Mouse (Mus musculus) neural tube, embryonic 11.5 days (tissue): ENCODE results near the gene Gimap8. TPM values are rescaled to one million over a fixed set of nuclear protein-coding genes. Genes with fewer than 3 reads are reported as not detected.

ENCODE experiments used
- ATAC-seq: fragments of 200-750 bp; cut with Nextera tagmentation; 2 replicates; pipeline ENCODE4 v1.8.0; 2017; ENCODE audit warnings: moderate number of reproducible peaks, mild to moderate bottlenecking, moderate TSS enrichment, moderate library complexity; ENCODE audit not compliant: insufficient read depth, low FRiP score, low TSS enrichment
- DNase-seq: peaks from one replicate; pipeline ENCODE4 v3.0.0-alpha.2; 2015; ENCODE audit warnings: low spot score
- H3K27ac ChIP-seq: fragments of 300-500 bp; sonication (generic); 2 replicates; pipeline ENCODE4 v1.5.1; 2014; ENCODE audit warnings: low read depth, mild to moderate bottlenecking, low read length
- H3K27me3 ChIP-seq: fragments of 300-500 bp; sonication (generic); 2 replicates; pipeline ENCODE4 v1.6.1; 2014; ENCODE audit warnings: mild to moderate bottlenecking, low read length, mixed read lengths; ENCODE audit not compliant: control insufficient read depth, insufficient read depth
- H3K36me3 ChIP-seq: fragments of 300-500 bp; sonication (generic); 2 replicates; pipeline ENCODE4 v1.6.1; 2014; ENCODE audit warnings: mild to moderate bottlenecking, low read length, moderate library complexity, mixed read lengths; ENCODE audit not compliant: control insufficient read depth, insufficient read depth
- H3K4me1 ChIP-seq: fragments of 300-500 bp; sonication (generic); 2 replicates; pipeline ENCODE4 v1.6.1; 2014; ENCODE audit warnings: low read length, mixed read lengths; ENCODE audit not compliant: control insufficient read depth, insufficient read depth
- H3K4me2 ChIP-seq: fragments of 300-500 bp; sonication (generic); 2 replicates; pipeline ENCODE4 v1.6.1; 2014; ENCODE audit warnings: low read depth, mild to moderate bottlenecking, moderate library complexity
- H3K4me3 ChIP-seq: fragments of 300-500 bp; sonication (generic); 2 replicates; pipeline ENCODE4 v1.5.1; 2014; ENCODE audit warnings: low read depth, low read length
- H3K9ac ChIP-seq: fragments of 300-500 bp; sonication (generic); 2 replicates; pipeline ENCODE4 v1.6.1; 2014; ENCODE audit warnings: mild to moderate bottlenecking, low read length
- H3K9me3 ChIP-seq: fragments of 300-500 bp; sonication (generic); 2 replicates; pipeline ENCODE4 v1.6.1; 2016; ENCODE audit warnings: low read length; ENCODE audit not compliant: control insufficient read depth
- WGBS: fragments of 180-500 bp; shearing (Covaris S2); extraction: QIAGEN DNeasy Blood & Tissue Kit; methylation state at CpG from one replicate; pipeline ENCODE4 v1.1.7; 2014; 5-methylcytosine and 5-hydroxymethylcytosine counted together
- polyA plus RNA-seq: library from polyadenylated mRNA; unstranded; fragments of >200 nt; fragmentation: Nextera tagmentation; extraction: Ambion mirVana; gene quantifications from 2 replicates; pipeline ENCODE4 v1.2.1, GENCODE M21; 2014

Gimap8 gene
- polyA plus RNA-seq, 1 experiment from 2014 or later, result 0.23 TPM

DNA sequence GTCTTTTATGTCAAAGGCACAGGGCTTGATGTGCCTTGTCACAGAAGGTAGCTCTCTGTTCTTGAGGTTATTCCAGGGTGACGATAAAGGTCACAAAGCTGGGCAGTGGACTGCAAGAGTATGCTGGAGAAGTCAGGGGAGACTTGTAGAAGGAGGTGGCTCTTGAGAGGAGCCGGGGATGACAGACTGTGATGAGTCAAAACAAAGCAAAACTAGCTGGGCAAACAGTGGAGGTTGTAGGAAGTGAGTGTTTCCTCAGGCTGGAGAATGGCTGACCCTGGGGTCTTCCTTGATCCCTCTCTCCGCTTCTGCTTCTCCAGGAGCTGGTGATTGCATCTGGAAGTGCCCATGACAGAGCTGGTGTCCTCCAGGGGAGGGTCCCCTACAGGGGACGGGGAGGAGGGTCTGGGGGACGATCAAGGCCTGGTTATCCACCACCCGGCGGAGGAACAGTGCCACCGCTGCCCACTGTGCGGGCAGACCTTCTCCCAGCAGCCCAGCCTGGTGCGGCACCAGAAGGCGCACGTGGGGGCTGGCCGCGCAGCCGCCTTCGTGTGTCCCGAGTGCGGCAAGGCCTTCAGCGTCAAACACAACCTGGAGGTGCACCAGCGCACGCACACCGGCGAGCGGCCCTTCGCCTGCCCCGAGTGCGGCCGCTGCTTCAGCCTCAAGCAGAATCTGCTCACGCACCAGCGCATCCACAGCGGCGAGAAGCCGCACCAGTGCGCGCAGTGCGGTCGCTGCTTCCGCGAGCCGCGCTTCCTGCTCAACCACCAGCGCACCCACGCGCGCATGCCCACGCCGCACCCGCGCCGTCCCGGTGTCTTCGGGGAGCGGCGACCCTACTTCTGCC is 18.0 kb upstream of the Gimap8 start:
- H3K27me3 ChIP-seq, result peaks cover 29% of the 10 kb centered on the region; the same call in 1 of the 2 replicates
- peak; percentile 31; the same call in 1 of the 2 replicates for ATAC-seq
- H3K27ac ChIP-seq, result no peak overlapping the region

GRCm38 (mm10) chr6:48629661-48630034 is 17.4 kb upstream of the Gimap8 start:
- no peaks in the 10 kb centered on the region for H3K9me3 ChIP-seq
- WGBS, result 21% methylated on average over 13 of the region's 13 CpGs
- H3K27me3 ChIP-seq, result peaks cover 29% of the 10 kb centered on the region; the same call in 1 of the 2 replicates
- peak overlapping the region; percentile 48 for H3K9ac ChIP-seq
- DNase-seq (no peak), ATAC-seq (peak; percentile 32; the same call in 1 of the 2 replicates)
- peak overlapping the region; percentile 35 for H3K4me3 ChIP-seq
- peak overlapping the region; percentile 64 for H3K4me2 ChIP-seq
- H3K27ac ChIP-seq, result no peak overlapping the region
- peaks cover 9% of the 10 kb centered on the region; the same call in 1 of the 2 replicates for H3K4me1 ChIP-seq
- H3K36me3 ChIP-seq, result no peaks in the 10 kb centered on the region

More for the DNA sequence above, 18.0 kb upstream of the Gimap8 start:
- Histone ChIP-seq H3K4me3 (peak overlapping the region; percentile 35), H3K9me3 (no peaks in the 10 kb centered on the region), H3K9ac (peak overlapping the region; percentile 48), H3K4me2 (peak overlapping the region; percentile 64), H3K36me3 (no peaks in the 10 kb centered on the region), H3K4me1 (peaks cover 9% of the 10 kb centered on the region; the same call in 1 of the 2 replicates)
- WGBS, result 13% methylated on average over 54 of the region's 54 CpGs
- peak; percentile 56 for DNase-seq

- Histone ChIP-seq H3K27ac (no peak overlapping the region), H3K4me3 (no peak overlapping the region), H3K9ac (no peak overlapping the region), H3K9me3 (no peaks in the 10 kb centered on the region), H3K4me1 (peaks cover 9% of the 10 kb centered on the region; the same call in 1 of the 2 replicates), H3K27me3 (peaks cover 24% of the 10 kb centered on the region; the same call in 1 of the 2 replicates), H3K36me3 (no peaks in the 10 kb centered on the region), H3K4me2 (no peak overlapping the region)
- ATAC-seq, result no peak
- no peak for DNase-seq
- WGBS, result 89% methylated on average over 8 of the region's 8 CpGs
These were observed 16.2 kb upstream of the Gimap8 start for GRCm38 (mm10) chr6:48630831-48631230.

GRCm38 (mm10) chr6:48635105-48635504 is 11.9 kb upstream of the Gimap8 start:
- 87% methylated on average over 2 of the region's 2 CpGs for WGBS
- Histone ChIP-seq H3K27me3 (0 out of 2 replicates have a peak, but pooled peaks cover 2% of the 10 kb centered on the region), H3K36me3 (no peaks in the 10 kb centered on the region), H3K4me3 (no peak overlapping the region), H3K9ac (no peak overlapping the region), H3K4me2 (no peak overlapping the region), H3K9me3 (no peaks in the 10 kb centered on the region), H3K4me1 (no peaks in the 10 kb centered on the region), H3K27ac (no peak overlapping the region)
- no peak for ATAC-seq
- no peak for DNase-seq

- no peak overlapping the region for H3K4me2 ChIP-seq
- no peaks in the 10 kb centered on the region for H3K36me3 ChIP-seq
- H3K9me3 ChIP-seq, result no peaks in the 10 kb centered on the region
- WGBS, result 31% methylated on average over 6 of the region's 6 CpGs
- H3K27ac ChIP-seq, result no peak overlapping the region
- H3K27me3 ChIP-seq, result no peaks in the 10 kb centered on the region
- H3K4me1 ChIP-seq, result no peaks in the 10 kb centered on the region
- H3K9ac ChIP-seq, result no peak overlapping the region
- DNase-seq, result no peak
- ATAC-seq, result no peak
- no peak overlapping the region for H3K4me3 ChIP-seq
These were observed 10.5 kb upstream of the Gimap8 start for GRCm38 (mm10) chr6:48636515-48636914.

- no peak overlapping the region for H3K4me2 ChIP-seq
- no peak for DNase-seq
- no peaks in the 10 kb centered on the region for H3K9me3 ChIP-seq
- no peaks in the 10 kb centered on the region for H3K27me3 ChIP-seq
- no peak for ATAC-seq
- no peak overlapping the region for H3K9ac ChIP-seq
- WGBS, result 69% methylated on average over 6 of the region's 6 CpGs
- no peak overlapping the region for H3K27ac ChIP-seq
- H3K36me3 ChIP-seq, result no peaks in the 10 kb centered on the region
- no peaks in the 10 kb centered on the region for H3K4me1 ChIP-seq
- H3K4me3 ChIP-seq, result no peak overlapping the region
These were observed 9.1 kb upstream of the Gimap8 start for GRCm38 (mm10) chr6:48637811-48638500.

DNA sequence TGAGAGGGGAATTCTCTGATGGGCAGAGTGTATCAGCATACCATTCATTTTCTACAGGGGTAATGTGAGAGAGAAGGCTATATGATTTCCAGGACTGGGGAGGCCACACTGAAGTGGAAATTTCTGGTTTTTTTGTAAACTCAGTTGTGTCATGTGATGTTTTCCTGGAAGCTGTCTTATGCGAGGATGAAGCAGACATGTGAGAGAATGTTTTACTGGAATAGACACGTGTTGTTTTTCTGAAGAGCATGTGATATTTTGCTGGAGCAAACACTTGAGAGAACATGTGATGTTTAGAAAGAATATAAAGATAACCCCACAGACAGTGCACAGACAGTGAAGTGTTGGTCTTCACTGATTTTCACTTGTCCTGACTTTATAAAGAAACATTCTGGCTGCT is 8.5 kb upstream of the Gimap8 start:
- H3K4me3 ChIP-seq, result no peak overlapping the region
- H3K36me3 ChIP-seq, result no peaks in the 10 kb centered on the region
- H3K27ac ChIP-seq, result no peak overlapping the region
- DNase-seq (no peak), ATAC-seq (no peak)
- H3K9ac ChIP-seq, result no peak overlapping the region
- no peaks in the 10 kb centered on the region for H3K9me3 ChIP-seq
- H3K27me3 ChIP-seq, result no peaks in the 10 kb centered on the region
- no peaks in the 10 kb centered on the region for H3K4me1 ChIP-seq
- no peak overlapping the region for H3K4me2 ChIP-seq
- 82% methylated on average over 2 of the region's 2 CpGs for WGBS

GRCm38 (mm10) chr6:48641391-48641790 is 5.6 kb upstream of the Gimap8 start:
- H3K27me3 ChIP-seq, result no peaks in the 10 kb centered on the region
- H3K9me3 ChIP-seq, result no peaks in the 10 kb centered on the region
- no peak for ATAC-seq
- no peak overlapping the region for H3K9ac ChIP-seq
- H3K27ac ChIP-seq, result no peak overlapping the region
- no peaks in the 10 kb centered on the region for H3K4me1 ChIP-seq
- H3K4me2 ChIP-seq, result no peak overlapping the region
- WGBS, result 80% methylated on average over 6 of the region's 6 CpGs
- H3K4me3 ChIP-seq, result no peak overlapping the region
- DNase-seq, result no peak
- no peaks in the 10 kb centered on the region for H3K36me3 ChIP-seq
